Mouse (Mus musculus): ENCODE measurements at regions not wholly inside any gene's neighbourhood (a gene's known extent, or its start where the extent isn't known, plus 50 kb on each side); places are given as distances from the start of the nearest gene placed in this dataset.
"Not testable (repeated sequence)": the region's sequence is repeated elsewhere in the genome, so short reads cannot be mapped to it uniquely, and the experiment has no call there.

DNA sequence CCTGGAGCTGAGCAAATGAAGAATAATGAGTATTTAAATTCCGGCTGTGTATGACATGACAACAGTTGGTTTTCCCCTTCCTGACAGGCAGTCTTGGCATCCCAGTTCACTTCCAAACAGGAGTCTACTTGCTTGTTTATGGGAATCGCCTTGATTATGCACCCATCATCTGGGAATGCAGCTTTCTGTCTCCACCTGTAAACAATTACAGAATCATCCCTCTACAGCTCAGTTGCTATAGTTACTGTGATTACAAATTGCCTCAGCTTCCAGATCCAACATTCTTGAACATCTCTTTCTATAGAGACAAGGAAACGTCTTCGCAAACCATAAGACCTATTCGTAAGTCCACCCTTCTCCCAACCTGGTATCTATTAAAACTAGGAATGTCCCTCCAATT lies 582.6 kb upstream of the Igfbp3 start:
- H3K9ac ChIP-seq (ENCODE audit: low read depth, low read length): no peak overlapping the region
- no peaks in the 10 kb centered on the region for H3K4me1 ChIP-seq (ENCODE audit: control insufficient read depth, insufficient read depth, low read depth, low read length)
- H3K27me3 ChIP-seq (replicated peaks; ENCODE audit: control insufficient read depth, insufficient read depth, low read length): no peaks in the 10 kb centered on the region
- no peak overlapping the region for H3K27ac ChIP-seq (ENCODE audit: low read depth, low read length)
- ATAC-seq: peak; percentile 40; the same call in 1 of the 2 replicates
- 88% methylated on average over 5 of the region's 5 CpGs for WGBS
- no peak overlapping the region for H3K4me2 ChIP-seq (ENCODE audit: low read length)
- no peak overlapping the region for H3K4me3 ChIP-seq (ENCODE audit: low read length)
- H3K36me3 ChIP-seq (ENCODE audit: control insufficient read depth, insufficient read depth, low read length): no peaks in the 10 kb centered on the region
- no peaks in the 10 kb centered on the region for H3K9me3 ChIP-seq (ENCODE audit: control insufficient read depth, low read length)

DNA sequence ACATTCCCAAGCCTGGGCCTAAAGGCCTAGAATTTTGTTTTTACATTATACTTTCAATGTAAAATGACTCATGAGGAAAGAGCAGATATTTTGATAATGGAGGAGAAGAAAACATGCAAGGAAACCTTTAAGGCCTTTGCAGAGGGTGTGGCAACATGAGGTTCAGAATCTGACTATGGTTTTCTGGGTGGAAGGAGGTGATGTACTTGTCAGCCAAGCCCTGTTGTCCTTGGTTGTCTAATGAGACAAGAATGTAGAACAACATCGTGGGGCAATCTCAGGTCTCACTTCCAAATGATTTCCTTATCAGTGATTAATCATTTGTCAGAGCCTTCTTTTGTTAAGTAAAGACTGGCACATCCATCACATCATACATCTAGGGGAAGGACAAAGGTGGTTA lies 580.5 kb upstream of the Igfbp3 start:
- ATAC-seq: no peak
- Histone ChIP-seq H3K9me3 (ENCODE audit: control insufficient read depth, low read length) (no peaks in the 10 kb centered on the region), H3K4me1 (ENCODE audit: control insufficient read depth, insufficient read depth, low read depth, low read length) (no peaks in the 10 kb centered on the region), H3K4me2 (ENCODE audit: low read length) (no peak overlapping the region), H3K4me3 (ENCODE audit: low read length) (no peak overlapping the region), H3K36me3 (ENCODE audit: control insufficient read depth, insufficient read depth, low read length) (no peaks in the 10 kb centered on the region), H3K27me3 (replicated peaks; ENCODE audit: control insufficient read depth, insufficient read depth, low read length) (no peaks in the 10 kb centered on the region), H3K9ac (ENCODE audit: low read depth, low read length) (no peak overlapping the region), H3K27ac (ENCODE audit: low read depth, low read length) (no peak overlapping the region)
- 52% methylated on average over 1 of the region's 1 CpGs for WGBS

DNA sequence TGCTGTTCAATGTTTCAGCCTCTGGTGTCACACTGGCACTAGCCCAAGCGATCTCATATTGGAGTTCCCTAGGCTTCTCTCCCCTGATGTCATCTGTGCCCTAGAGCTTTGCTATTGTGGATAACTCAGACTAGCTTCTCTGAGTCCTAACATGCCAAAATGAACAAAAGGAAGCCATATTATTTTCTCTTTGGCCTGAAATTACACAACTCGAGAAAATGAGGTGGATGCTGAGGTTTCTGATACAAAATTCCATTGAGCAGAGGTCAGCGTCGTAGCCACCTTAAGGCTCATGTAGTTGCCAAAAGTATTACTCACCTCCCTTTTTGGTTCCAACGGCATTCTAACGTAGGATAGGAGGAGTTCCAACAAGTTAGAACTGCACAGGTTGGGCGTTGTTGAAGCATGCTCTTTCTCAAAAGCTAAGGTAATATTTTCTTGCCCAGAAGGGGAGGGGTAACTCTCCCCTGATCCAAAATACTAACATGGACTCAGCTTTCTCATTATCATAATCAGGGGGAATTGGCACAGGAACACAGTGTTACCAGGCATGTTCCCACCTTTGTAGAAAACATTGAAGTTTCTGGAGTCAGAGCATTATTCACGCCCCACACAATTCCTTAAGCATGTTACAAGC lies 566.9 kb upstream of the Igfbp3 start:
- H3K27me3 ChIP-seq (replicated peaks; ENCODE audit: control insufficient read depth, insufficient read depth, low read length): no peaks in the 10 kb centered on the region
- H3K27ac ChIP-seq (ENCODE audit: low read depth, low read length): no peak overlapping the region
- no peak overlapping the region for H3K9ac ChIP-seq (ENCODE audit: low read depth, low read length)
- no peak overlapping the region for H3K4me2 ChIP-seq (ENCODE audit: low read length)
- no peaks in the 10 kb centered on the region for H3K9me3 ChIP-seq (ENCODE audit: control insufficient read depth, low read length)
- no peak overlapping the region for H3K4me3 ChIP-seq (ENCODE audit: low read length)
- no peaks in the 10 kb centered on the region for H3K36me3 ChIP-seq (ENCODE audit: control insufficient read depth, insufficient read depth, low read length)
- no peaks in the 10 kb centered on the region for H3K4me1 ChIP-seq (ENCODE audit: control insufficient read depth, insufficient read depth, low read depth, low read length)
- ATAC-seq: no peak
- WGBS: 91% methylated on average over 8 of the region's 8 CpGs

DNA sequence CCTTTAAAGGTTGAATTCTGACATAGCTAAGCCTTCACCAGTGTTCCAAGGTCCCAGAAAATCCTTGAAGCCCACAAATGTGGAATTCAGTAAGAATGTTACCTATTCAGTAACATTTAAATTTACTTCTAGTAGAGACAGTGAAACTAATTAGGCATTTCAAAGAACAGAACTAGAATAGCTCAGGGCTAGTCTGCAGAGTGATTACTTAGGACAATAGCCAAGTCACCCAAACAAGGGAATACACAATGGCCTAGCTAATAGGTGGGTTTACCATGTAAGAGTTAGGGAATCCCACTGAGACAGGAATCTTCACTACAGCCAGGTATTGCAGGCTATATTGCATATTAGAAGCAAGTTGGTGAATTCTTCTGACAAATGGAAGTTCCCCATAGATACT lies 561.6 kb upstream of the Igfbp3 start:
- ATAC-seq; H3K27ac ChIP-seq (ENCODE audit: low read depth, low read length); H3K4me1 ChIP-seq (ENCODE audit: control insufficient read depth, insufficient read depth, low read depth, low read length); H3K27me3 ChIP-seq (replicated peaks; ENCODE audit: control insufficient read depth, insufficient read depth, low read length); H3K4me3 ChIP-seq (ENCODE audit: low read length); H3K36me3 ChIP-seq (ENCODE audit: control insufficient read depth, insufficient read depth, low read length); H3K9ac ChIP-seq (ENCODE audit: low read depth, low read length); H3K9me3 ChIP-seq (ENCODE audit: control insufficient read depth, low read length); H3K4me2 ChIP-seq (ENCODE audit: low read length): not testable (repeated sequence)

DNA sequence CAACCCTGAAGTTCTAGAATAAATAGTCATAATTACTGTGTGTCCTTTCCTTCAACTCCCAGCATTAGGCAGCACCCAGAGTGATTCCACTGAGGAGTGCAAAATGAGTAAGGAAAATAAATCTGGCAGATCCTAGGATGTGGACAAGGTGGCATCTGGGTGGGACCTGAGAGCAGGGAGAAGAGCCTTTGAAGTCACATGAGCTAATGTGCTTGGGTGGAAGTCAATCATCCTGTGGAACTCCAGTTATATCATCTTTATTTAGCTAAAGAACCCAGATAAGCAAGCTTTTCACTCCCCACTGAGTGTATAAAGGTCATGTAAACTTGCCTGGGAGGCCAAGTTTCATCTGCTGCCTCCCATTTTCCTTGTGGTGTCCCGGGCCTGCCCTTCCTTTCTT lies 551.6 kb upstream of the Igfbp3 start:
- 70% methylated on average over 1 of the region's 1 CpGs for WGBS
- Histone ChIP-seq H3K36me3 (ENCODE audit: control insufficient read depth, insufficient read depth, low read length) (no peaks in the 10 kb centered on the region), H3K9ac (ENCODE audit: low read depth, low read length) (no peak overlapping the region), H3K9me3 (ENCODE audit: control insufficient read depth, low read length) (no peaks in the 10 kb centered on the region), H3K4me3 (ENCODE audit: low read length) (no peak overlapping the region), H3K27ac (ENCODE audit: low read depth, low read length) (no peak overlapping the region), H3K4me1 (ENCODE audit: control insufficient read depth, insufficient read depth, low read depth, low read length) (no peaks in the 10 kb centered on the region), H3K4me2 (ENCODE audit: low read length) (no peak overlapping the region), H3K27me3 (replicated peaks; ENCODE audit: control insufficient read depth, insufficient read depth, low read length) (no peaks in the 10 kb centered on the region)
- ATAC-seq: no peak

DNA sequence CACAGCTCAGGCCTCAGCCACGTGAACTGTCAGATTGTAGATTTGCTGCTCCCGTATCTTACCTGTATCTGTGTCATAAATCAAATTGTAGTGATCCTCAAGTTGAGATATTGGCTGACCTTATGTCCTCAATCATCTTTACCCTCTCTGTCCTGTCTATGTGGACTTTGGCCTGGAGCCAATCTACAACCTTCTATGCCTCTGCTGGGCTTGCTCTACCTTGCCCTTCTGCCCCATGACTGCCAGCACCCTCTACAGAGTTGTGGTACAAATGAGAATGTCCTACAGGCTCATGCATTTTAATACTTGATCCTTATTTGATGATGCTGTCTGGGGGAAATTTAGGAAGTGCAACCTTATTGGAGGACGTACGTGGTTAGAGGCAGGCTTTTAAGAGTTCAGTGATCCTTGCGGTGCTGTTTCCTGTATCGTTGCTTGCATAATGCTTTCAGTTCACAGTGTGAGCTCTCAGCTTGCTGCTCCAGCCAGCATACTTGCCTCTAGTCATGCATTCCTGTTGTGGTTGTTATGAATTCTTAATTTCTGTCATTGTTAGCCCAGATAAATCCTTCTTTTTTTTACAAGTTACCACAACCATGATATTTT lies 545.2 kb upstream of the Igfbp3 start:
- 79% methylated on average over 6 of the region's 6 CpGs for WGBS
- H3K27me3 ChIP-seq (replicated peaks; ENCODE audit: control insufficient read depth, insufficient read depth, low read length): no peaks in the 10 kb centered on the region
- H3K27ac ChIP-seq (ENCODE audit: low read depth, low read length): no peak overlapping the region
- no peak overlapping the region for H3K9ac ChIP-seq (ENCODE audit: low read depth, low read length)
- H3K9me3 ChIP-seq (ENCODE audit: control insufficient read depth, low read length): no peaks in the 10 kb centered on the region
- no peak overlapping the region for H3K4me2 ChIP-seq (ENCODE audit: low read length)
- no peaks in the 10 kb centered on the region for H3K4me1 ChIP-seq (ENCODE audit: control insufficient read depth, insufficient read depth, low read depth, low read length)
- H3K4me3 ChIP-seq (ENCODE audit: low read length): no peak overlapping the region
- no peaks in the 10 kb centered on the region for H3K36me3 ChIP-seq (ENCODE audit: control insufficient read depth, insufficient read depth, low read length)
- no peak for ATAC-seq
